Comparison of ENCODE assay signal across 15 mouse cellular contexts in the genomic region with DNA sequence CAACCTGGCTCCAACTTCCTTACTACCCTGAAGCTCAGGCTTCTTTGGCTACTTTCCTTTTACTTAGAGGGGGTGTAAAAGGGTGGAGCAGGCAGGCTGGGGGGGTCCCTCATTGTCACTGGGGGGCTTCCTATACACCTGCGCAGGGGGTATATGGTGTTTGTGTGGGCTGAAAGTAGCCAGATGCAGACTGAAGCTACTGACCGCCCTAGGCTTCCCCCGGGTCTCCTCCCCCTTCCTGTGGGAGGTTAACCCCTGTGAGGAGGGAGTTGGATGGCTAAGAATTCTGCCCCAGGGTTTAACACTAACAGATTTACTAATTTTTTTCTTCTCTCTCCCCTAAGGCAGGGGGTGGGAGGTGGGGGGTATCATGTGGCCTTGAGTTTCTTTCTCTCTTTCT. TPM values are rescaled to one million over a fixed set of nuclear protein-coding genes. Genes with fewer than 3 reads are reported as not detected.
DNase-seq lines count a peak whose midpoint lies in the region; ATAC-seq and TF ChIP-seq lines count a peak whose summit lies in the region.
"Had no signal": no experiment of that assay in that cellular context is flagged by ENCODE, and none has a peak within 500 bp of the region (broad histone marks: within the 10 kb centered on the region; RNA-seq: fewer than 3 reads in every experiment).

No protein-coding gene starts in this region.

- DNase-seq in CD4-positive, CD25-positive, alpha-beta regulatory T cell, adult 2 months (ENCODE audit: low read depth, low spot score): peak; percentile 9
- no peak for DNase-seq in kidney, adult 9 months
- DNase-seq in thymus, postnatal 25 days: peak; percentile 40
- DNase-seq in thymus, postnatal 0 days (ENCODE audit: low spot score): no peak
- DNase-seq in cerebellum, adult 2 months: no peak
- no peak for DNase-seq in frontal cortex, postnatal 25 days (ENCODE audit: low spot score in 2 of 2)
- DNase-seq: cerebellum, postnatal 14 days; gastrocnemius, postnatal 14 days; kidney, postnatal 36 days; liver, embryonic 13.5 days; lung, postnatal 10 days; retina, postnatal 1 day had no signal

- H3K27ac ChIP-seq in kidney, embryonic 15.5 days: peak overlapping the region; percentile 49; the same call in 1 of the 2 replicates
- no peak overlapping the region for H3K27ac ChIP-seq in cerebellum, adult 2 months (ENCODE audit: insufficient read depth, low read length)
- H3K27ac ChIP-seq: hindbrain, postnatal 0 days; liver, embryonic 13.5 days had no signal

- H3K4me1 ChIP-seq in kidney, embryonic 15.5 days: peaks cover 57% of the 10 kb centered on the region
- H3K4me1 ChIP-seq in cerebellum, adult 2 months (ENCODE audit: control insufficient read depth, insufficient read depth, low read length): peaks cover 21% of the 10 kb centered on the region

- no peak for ATAC-seq in CD4-positive, CD25-positive, alpha-beta regulatory T cell, adult 4 months
- no peak for ATAC-seq in kidney, embryonic 15.5 days (replicated peaks; ENCODE audit: low FRiP score)
- ATAC-seq: hindbrain, postnatal 0 days had no signal

- H3K36me3 ChIP-seq in kidney, embryonic 15.5 days: peaks cover 40% of the 10 kb centered on the region
- H3K36me3 ChIP-seq: liver, embryonic 13.5 days had no signal

- no peak overlapping the region; the same call in 1 of the 2 replicates for H3K4me3 ChIP-seq in kidney, embryonic 15.5 days (replicated peaks)
- H3K4me3 ChIP-seq in cerebellum, adult 2 months (replicated peaks; ENCODE audit: insufficient read depth, low read depth, low read length): no peak overlapping the region
- H3K4me3 ChIP-seq: liver, embryonic 13.5 days had no signal

- H3K27me3 ChIP-seq in kidney, embryonic 15.5 days: no peaks in the 10 kb centered on the region
- H3K27me3 ChIP-seq in cerebellum, adult 2 months (ENCODE audit: control insufficient read depth, insufficient read depth, low read length): no peaks in the 10 kb centered on the region

- H3K4me2 ChIP-seq in kidney, embryonic 15.5 days: peak overlapping the region; percentile 27
- H3K4me2 ChIP-seq: liver, embryonic 13.5 days had no signal

- no peak for TF ChIP-seq CTCF in cerebellum, adult 2 months (IDR thresholded peaks at IDR 0.05; ENCODE audit: borderline replicate concordance, insufficient read depth, low read depth, low read length)

- H3K9ac ChIP-seq in kidney, embryonic 15.5 days: 0 out of 2 replicates have a peak overlapping the region, but pooled peaks have one; percentile 18
- H3K9ac ChIP-seq: liver, embryonic 13.5 days had no signal

- TF ChIP-seq POLR2A in cerebellum, adult 2 months (IDR thresholded peaks at IDR 0.05; ENCODE audit: borderline replicate concordance, insufficient read depth, low read length): no peak

- H3K9me3 ChIP-seq in kidney, embryonic 15.5 days (replicated peaks): no peaks in the 10 kb centered on the region
- H3K9me3 ChIP-seq: liver, embryonic 13.5 days had no signal

- WGBS in kidney, embryonic 15.5 days: 7% methylated on average over 3 of the region's 3 CpGs
- WGBS in cerebellum, adult 2 months: 78% methylated on average over 3 of the region's 3 CpGs

RNA-seq across cellular contexts. Expression of a gene that starts 8.5 kb away (rescaled TPM):
- under 1 TPM in 1 of 2 experiments, not detected in 1; 0.81 TPM for polyA plus RNA-seq in CD4-positive, CD25-positive, alpha-beta regulatory T cell, adult 4 months (2017; shearing (Covaris generic))
- polyA plus RNA-seq in kidney, embryonic 15.5 days (2015; fragmentation: Nextera tagmentation; extraction: Ambion mirVana): 3.6 and 4.7 TPM in 2 replicates
- polyA plus RNA-seq in thymus, postnatal 0 days (2015; fragmentation: Nextera tagmentation; extraction: Ambion mirVana): 5.3 and 6.2 TPM in 2 replicates
- polyA plus RNA-seq in cerebellum, adult 2 months (2012; rRNA removed): 2.3 and 2.8 TPM in 2 replicates

RNA-seq across cellular contexts. Expression of a gene that starts 28.7 kb away (rescaled TPM):
- polyA plus RNA-seq in CD4-positive, CD25-positive, alpha-beta regulatory T cell, adult 4 months (2017; shearing (Covaris generic)): 1 to 10 TPM; 1.1 to 3.2 TPM
- polyA plus RNA-seq in kidney, embryonic 15.5 days (2015; fragmentation: Nextera tagmentation; extraction: Ambion mirVana): 1.7 and 2.0 TPM in 2 replicates
- 1.3 and 1.4 TPM in 2 replicates for polyA plus RNA-seq in thymus, postnatal 0 days (2015; fragmentation: Nextera tagmentation; extraction: Ambion mirVana)
- polyA plus RNA-seq in cerebellum, adult 2 months (2012; rRNA removed): 2.7 and 3.2 TPM in 2 replicates

RNA-seq across cellular contexts. Expression of a gene that starts 28.8 kb away (rescaled TPM):
- 10 to 100 TPM; 12.7 to 19.2 TPM for polyA plus RNA-seq in CD4-positive, CD25-positive, alpha-beta regulatory T cell, adult 4 months (2017; shearing (Covaris generic))
- 22.0 and 28.7 TPM in 2 replicates for polyA plus RNA-seq in kidney, embryonic 15.5 days (2015; fragmentation: Nextera tagmentation; extraction: Ambion mirVana)
- polyA plus RNA-seq in thymus, postnatal 0 days (2015; fragmentation: Nextera tagmentation; extraction: Ambion mirVana): 18.9 and 20.1 TPM in 2 replicates
- 40.4 and 45.1 TPM in 2 replicates for polyA plus RNA-seq in cerebellum, adult 2 months (2012; rRNA removed)

RNA-seq across cellular contexts. Expression of a gene that starts 50.8 kb away (rescaled TPM):
- polyA plus RNA-seq in CD4-positive, CD25-positive, alpha-beta regulatory T cell, adult 4 months (2017; shearing (Covaris generic)): 10 to 100 TPM in 1 of 2 experiments, 1 to 10 TPM in 1; 6.1 to 13.1 TPM
- 0.21 and 1.4 TPM in 2 replicates for polyA plus RNA-seq in kidney, embryonic 15.5 days (2015; fragmentation: Nextera tagmentation; extraction: Ambion mirVana)
- polyA plus RNA-seq in thymus, postnatal 0 days (2015; fragmentation: Nextera tagmentation; extraction: Ambion mirVana): 2.1 and 2.3 TPM in 2 replicates
- 0.14 and 0.20 TPM in 2 replicates for polyA plus RNA-seq in cerebellum, adult 2 months (2012; rRNA removed)
- polyA plus RNA-seq: liver, embryonic 13.5 days had no signal

Comparison
In these comparisons a context has a peak if more than half of its experiments do, and no peak if none do; other contexts are left out.
1. DNase-seq: peak in CD4-positive, CD25-positive, alpha-beta regulatory T cell, adult 2 months (single experiment) and thymus, postnatal 25 days (single experiment); none in kidney, adult 9 months (single experiment), thymus, postnatal 0 days (single experiment), cerebellum, adult 2 months (0 of 2) and frontal cortex, postnatal 25 days (0 of 2).